Mouse (Mus musculus) R1 (cell line): ENCODE data around the gene Antxr1.

ENCODE experiments used
- DNase-seq: peaks from one replicate; pipeline ENCODE4 v3.0.0-alpha.2; 2018; ENCODE audit warnings: low read depth, low spot score

The Antxr1 gene

GRCm38 (mm10) chr6:87189755-87190154 is 145.9 kb downstream of the Antxr1 start:
- no peak for DNase-seq

GRCm38 (mm10) chr6:87186988-87187387 is 148.6 kb downstream of the Antxr1 start:
- DNase-seq = no peak

GRCm38 (mm10) chr6:87184418-87184817 is 151.2 kb downstream of the Antxr1 start:
- DNase-seq = no peak

- no peak for DNase-seq
Measured at GRCm38 (mm10) chr6:87183981-87184380, 151.6 kb downstream of the Antxr1 start.

GRCm38 (mm10) chr6:87183159-87183558 is 152.5 kb downstream of the Antxr1 start:
- DNase-seq = no peak

GRCm38 (mm10) chr6:87182736-87183135 is 152.9 kb downstream of the Antxr1 start:
- no peak for DNase-seq

GRCm38 (mm10) chr6:87171461-87171860 is 164.2 kb downstream of the Antxr1 start:
- no peak for DNase-seq

GRCm38 (mm10) chr6:87170875-87171274 is 164.7 kb downstream of the Antxr1 start:
- DNase-seq = no peak

GRCm38 (mm10) chr6:87170277-87170676 is 165.3 kb downstream of the Antxr1 start:
- DNase-seq = no peak

- DNase-seq = no peak
Measured at GRCm38 (mm10) chr6:87168021-87168420, 167.6 kb downstream of the Antxr1 start.

GRCm38 (mm10) chr6:87166673-87167305 is 168.8 kb downstream of the Antxr1 start:
- DNase-seq = no peak

- DNase-seq = no peak
Measured at GRCm38 (mm10) chr6:87165536-87166311, 169.9 kb downstream of the Antxr1 start.

- DNase-seq = no peak
Measured at GRCm38 (mm10) chr6:87161391-87162263, 174.0 kb downstream of the Antxr1 start.

GRCm38 (mm10) chr6:87160196-87160595 is 175.4 kb downstream of the Antxr1 start:
- DNase-seq = no peak

GRCm38 (mm10) chr6:87158062-87158623 is 177.5 kb downstream of the Antxr1 start:
- DNase-seq = peak; percentile 10

GRCm38 (mm10) chr6:87153836-87154235 is 181.8 kb downstream of the Antxr1 start:
- DNase-seq = no peak

GRCm38 (mm10) chr6:87153231-87153580 is 182.4 kb downstream of the Antxr1 start:
- no peak for DNase-seq

- no peak for DNase-seq
Measured at GRCm38 (mm10) chr6:87152461-87153230, 183.0 kb downstream of the Antxr1 start.

- no peak for DNase-seq
Measured at GRCm38 (mm10) chr6:87151427-87151826, 184.2 kb downstream of the Antxr1 start.

GRCm38 (mm10) chr6:87150471-87150870 is 185.2 kb downstream of the Antxr1 start:
- DNase-seq = peak; percentile 52

GRCm38 (mm10) chr6:87147921-87148320 is 187.7 kb downstream of the Antxr1 start:
- no peak for DNase-seq
